Mouse (Mus musculus): ENCODE results near the gene Jag2.

Gene Jag2

GRCm38 (mm10) chr12:112941156-112941775, 11.7 kb upstream of the Jag2 start:
- in situ Hi-C loops (cut with MboI, MseI), result no loop called here

DNA sequence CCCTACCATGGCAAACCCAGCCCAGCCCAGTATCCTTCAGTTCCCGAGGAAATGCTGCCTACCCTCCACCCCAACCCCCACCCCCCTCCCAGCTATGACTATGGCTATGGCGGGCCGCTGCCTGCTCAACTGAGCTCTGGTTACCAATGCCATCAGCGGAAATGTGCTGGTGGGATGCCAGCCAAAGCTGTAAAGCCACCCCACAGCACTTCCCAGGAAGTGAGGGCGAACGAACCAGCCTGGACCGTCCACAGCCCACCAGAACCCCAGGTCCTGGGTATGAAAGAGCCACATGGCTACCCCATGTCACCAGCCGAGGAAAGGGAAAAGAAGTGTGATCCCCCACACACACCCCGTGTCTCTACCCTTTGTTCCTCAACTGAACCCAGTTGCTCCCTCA, 11.1 kb upstream of the Jag2 start:
- in situ Hi-C loops (cut with MboI, MseI), result no loop called here

- in situ Hi-C loops (cut with MboI, MseI), result no loop called here
Observed at GRCm38 (mm10) chr12:112940238-112940637, 10.7 kb upstream of the Jag2 start.

DNA sequence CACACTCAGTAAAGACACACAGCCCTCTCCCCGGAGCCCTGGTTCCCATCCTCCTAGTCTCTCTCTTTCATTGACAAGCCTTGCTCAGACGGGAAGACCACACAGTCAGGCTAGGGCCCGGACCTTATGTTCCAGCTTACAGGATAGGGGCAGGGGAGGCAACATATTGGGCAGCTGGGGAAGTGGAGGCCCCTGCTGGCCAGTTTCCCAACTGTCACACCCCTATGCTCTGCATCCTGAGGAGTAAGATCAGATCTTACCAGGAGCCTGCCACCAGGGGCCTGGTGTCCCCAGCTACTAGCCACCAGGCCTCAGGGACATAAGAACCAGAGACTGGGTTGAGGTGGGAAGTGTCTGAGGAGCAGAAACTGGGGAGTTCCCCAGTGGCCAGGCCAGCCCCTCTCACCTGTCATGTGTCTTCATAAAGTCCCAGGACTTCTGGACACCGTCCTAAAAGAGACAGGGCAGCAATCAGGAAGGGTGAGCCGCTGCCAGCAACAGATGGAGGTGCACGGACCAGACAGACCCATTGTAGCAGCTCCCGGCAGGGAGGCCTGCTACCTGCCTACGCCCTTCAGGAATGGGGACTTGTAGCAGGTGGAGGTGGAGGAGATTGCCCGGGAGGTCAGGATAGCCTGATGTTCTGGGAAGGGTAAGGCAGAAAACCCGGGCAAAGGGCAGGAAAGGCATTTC, 9.4 kb upstream of the Jag2 start:
- in situ Hi-C loops (cut with MboI, MseI), result no loop called here

- in situ Hi-C loops (cut with MboI, MseI), result no loop called here
Observed at GRCm38 (mm10) chr12:112938366-112938765, 8.8 kb upstream of the Jag2 start.

- in situ Hi-C loops (cut with MboI, MseI), result no loop called here
Observed at GRCm38 (mm10) chr12:112937906-112938305, 8.3 kb upstream of the Jag2 start.

DNA sequence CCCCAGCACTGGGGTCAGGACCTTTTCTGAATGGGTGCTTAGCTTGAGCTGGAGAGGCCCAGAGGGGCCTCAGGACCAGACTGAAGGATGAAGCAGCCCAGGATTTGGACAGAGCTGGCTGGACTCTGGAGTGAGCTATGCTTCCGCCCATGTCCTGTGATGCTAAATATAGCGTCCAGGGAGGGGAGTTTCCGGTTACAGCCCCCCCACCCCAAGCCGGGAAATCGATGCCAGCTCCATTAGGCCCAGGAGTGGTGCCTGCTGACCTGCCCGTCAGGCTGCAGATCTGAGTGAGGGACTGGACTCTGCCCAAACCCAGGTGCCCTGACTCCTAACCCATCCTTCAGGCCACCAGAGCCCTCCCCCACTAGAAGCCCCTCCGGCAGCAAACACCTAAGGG, 3.1 kb upstream of the Jag2 start:
- in situ Hi-C loops (cut with MboI, MseI), result no loop called here

GRCm38 (mm10) chr12:112928401-112929241, 955 bp downstream of the Jag2 start:
- in situ Hi-C loops (cut with MboI, MseI), result loop anchor here in 1 of 2 experiments (10.0 kb wide), 1 partner anchor 1816 kb away; no protein-coding TSS in a partner anchor

GRCm38 (mm10) chr12:112927265-112927664, 2.3 kb downstream of the Jag2 start:
- in situ Hi-C loops (cut with MboI, MseI), result loop anchor here in 1 of 2 experiments (10.0 kb wide), 1 partner anchor 1818 kb away; no protein-coding TSS in a partner anchor

DNA sequence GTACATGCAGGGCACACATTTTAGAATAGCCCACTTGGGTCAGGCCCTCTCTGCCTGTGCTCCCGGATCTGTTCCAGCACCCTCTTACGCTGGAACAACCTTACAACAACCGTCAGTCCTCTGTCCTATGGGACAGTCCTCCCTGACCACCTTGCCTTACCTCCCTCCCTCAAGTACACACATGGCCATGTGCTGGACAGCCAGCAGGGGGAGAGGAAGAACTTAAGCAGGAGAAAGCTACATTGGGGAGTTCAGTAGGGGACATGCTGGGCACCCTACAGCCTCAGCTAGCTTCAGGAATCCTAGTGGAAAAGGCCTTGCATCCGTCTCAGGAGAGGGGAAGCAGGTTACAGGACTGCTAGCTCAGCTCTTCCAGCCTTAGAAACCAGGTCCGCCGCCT, 3.6 kb downstream of the Jag2 start:
- in situ Hi-C loops (cut with MboI, MseI), result loop anchor here in 1 of 2 experiments (10.0 kb wide), 1 partner anchor 1819 kb away; no protein-coding TSS in a partner anchor

- in situ Hi-C loops (cut with MboI, MseI), result loop anchor here in 1 of 2 experiments (10.0 to 25.0 kb wide), 3 partner anchors 665 to 1822 kb away; partner anchors contain the start of genes Exoc3l4 and Lbhd2
Observed at GRCm38 (mm10) chr12:112922541-112922940, 7.0 kb downstream of the Jag2 start.

DNA sequence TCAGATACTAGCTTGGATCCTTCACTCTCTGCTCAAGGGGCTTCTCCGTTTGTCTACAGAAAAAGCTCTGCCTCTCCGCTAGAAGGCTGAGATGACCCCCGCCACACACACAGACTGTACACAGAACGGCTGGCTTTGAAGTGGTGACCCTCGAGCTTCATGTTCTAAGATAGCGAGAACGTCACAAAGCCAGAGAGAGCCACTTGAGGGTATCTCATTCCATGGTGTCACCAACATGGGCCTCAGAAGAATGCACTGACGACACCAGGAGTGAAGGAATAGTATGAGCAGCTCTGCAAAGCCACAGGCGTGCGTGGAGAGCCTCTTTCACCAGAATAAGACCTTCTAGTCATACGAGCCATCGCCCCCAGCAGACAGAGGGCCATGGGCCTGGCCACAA, 8.1 kb downstream of the Jag2 start:
- in situ Hi-C loops (cut with MboI, MseI), result loop anchor here in 1 of 2 experiments (10.0 to 25.0 kb wide), 3 partner anchors 666 to 1823 kb away; partner anchors contain the start of genes Exoc3l4 and Lbhd2

- in situ Hi-C loops (cut with MboI, MseI), result loop anchor here in 1 of 2 experiments (25.0 kb wide), 2 partner anchors 669 to 1506 kb away; partner anchors contain the start of genes Exoc3l4 and Lbhd2
Observed at GRCm38 (mm10) chr12:112917906-112918305, 11.7 kb downstream of the Jag2 start.

- in situ Hi-C loops (cut with MboI, MseI), result loop anchor here in 1 of 2 experiments (25.0 kb wide), 2 partner anchors 670 to 1505 kb away; partner anchors contain the start of genes Exoc3l4 and Lbhd2
Observed at GRCm38 (mm10) chr12:112917486-112917885, 12.1 kb downstream of the Jag2 start.

- in situ Hi-C loops (cut with MboI, MseI), result loop anchor here in 1 of 2 experiments (25.0 kb wide), 2 partner anchors 670 to 1505 kb away; partner anchors contain the start of genes Exoc3l4 and Lbhd2
Observed at GRCm38 (mm10) chr12:112916698-112917400, 12.7 kb downstream of the Jag2 start.

- in situ Hi-C loops (cut with MboI, MseI), result loop anchor here in 1 of 2 experiments (25.0 kb wide), 2 partner anchors 672 to 1503 kb away; partner anchors contain the start of genes Exoc3l4 and Lbhd2
Observed at GRCm38 (mm10) chr12:112915587-112915986, 14.0 kb downstream of the Jag2 start.

GRCm38 (mm10) chr12:112914527-112914926, 15.0 kb downstream of the Jag2 start:
- in situ Hi-C loops (cut with MboI, MseI), result loop anchor here in 1 of 2 experiments (25.0 kb wide), 2 partner anchors 673 to 1502 kb away; partner anchors contain the start of genes Exoc3l4 and Lbhd2

DNA sequence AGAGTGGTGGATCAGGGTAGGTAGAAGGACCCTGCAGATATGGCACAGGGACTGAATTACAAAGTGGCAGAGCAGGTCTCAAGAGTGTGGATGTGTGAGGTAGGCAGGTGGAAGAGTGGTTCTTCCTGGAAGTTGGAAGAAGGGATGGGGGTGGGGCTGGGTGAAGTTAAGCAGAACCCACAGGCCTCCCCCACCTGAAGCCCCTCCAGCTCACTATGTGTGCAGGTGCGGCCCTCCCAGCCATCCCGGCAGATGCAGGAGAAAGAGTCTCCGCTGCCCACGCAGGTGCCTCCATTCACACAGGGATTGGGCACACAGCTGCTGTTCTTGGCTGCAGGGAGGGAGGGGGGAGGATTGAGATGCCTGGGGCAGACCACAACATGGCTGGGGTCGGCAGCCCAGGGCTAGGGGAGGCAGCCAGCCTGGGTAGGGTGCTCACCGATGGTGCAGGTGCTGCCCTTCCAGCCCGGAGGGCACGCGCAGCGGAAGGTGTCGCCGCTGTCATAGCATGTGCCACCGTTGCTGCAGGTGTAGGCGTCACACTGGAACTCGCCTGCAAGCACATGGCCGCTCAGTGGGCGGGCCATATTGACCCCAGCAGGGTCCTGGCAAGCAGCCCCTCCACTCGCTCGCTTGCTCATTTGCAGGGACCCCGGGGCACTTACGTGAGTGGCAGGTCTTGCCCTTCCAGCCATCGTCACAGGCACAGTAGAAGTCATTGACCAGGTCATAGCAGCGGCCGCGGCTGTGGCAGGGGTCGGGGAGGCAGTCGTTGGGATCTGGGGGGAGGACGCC, 16.4 kb downstream of the Jag2 start:
- in situ Hi-C loops (cut with MboI, MseI), result loop anchor here in 1 of 2 experiments (25.0 kb wide), 2 partner anchors 674 to 1501 kb away; partner anchors contain the start of genes Exoc3l4 and Lbhd2

DNA sequence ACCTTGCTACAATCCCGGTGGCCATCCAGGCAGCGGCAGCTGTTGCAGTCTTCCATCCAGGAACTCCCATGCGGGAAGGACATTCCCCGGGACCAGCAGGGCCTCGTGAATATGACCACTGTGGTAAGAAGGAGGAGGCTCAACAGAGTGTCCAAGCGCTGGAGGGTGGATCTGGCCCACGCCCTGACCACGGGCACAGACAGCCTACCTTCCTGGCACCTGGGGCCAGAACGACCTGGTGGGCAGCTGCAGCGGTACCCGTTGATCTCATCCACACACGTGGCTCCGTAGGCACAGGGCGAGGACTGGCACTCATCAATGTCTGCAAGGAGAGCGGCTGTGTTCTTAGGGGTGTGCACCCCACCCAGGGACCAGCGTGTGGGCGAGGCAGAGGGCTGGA, 17.9 kb downstream of the Jag2 start:
- in situ Hi-C loops (cut with MboI, MseI), result loop anchor here in 1 of 2 experiments (25.0 kb wide), 2 partner anchors 676 to 1499 kb away; partner anchors contain the start of genes Exoc3l4 and Lbhd2
